8 mouse cellular contexts compared by ENCODE assay signal in genomic region chr5:110362813-110363178, GRCm38 (mm10). TPM values are rescaled to one million over a fixed set of nuclear protein-coding genes. Genes with fewer than 3 reads are reported as not detected.
A peak's percentile ranks its signal among the peaks of the same experiment; 100 is the strongest.
DNase-seq lines count a peak whose midpoint lies in the region; ATAC-seq and TF ChIP-seq lines count a peak whose summit lies in the region.
"Had no signal": no experiment of that assay in that cellular context is flagged by ENCODE, and none has a peak within 500 bp of the region (broad histone marks: within the 10 kb centered on the region; RNA-seq: fewer than 3 reads in every experiment).

No protein-coding gene starts in this region.

- ATAC-seq in lung, embryonic 14.5 days (ENCODE audit: insufficient read depth): no peak; the same call in 1 of the 2 replicates
- ATAC-seq in forebrain, embryonic 11.5 days (replicated peaks; ENCODE audit: low FRiP score): no peak; the same call in 1 of the 2 replicates

- no peak overlapping the region for H3K27ac ChIP-seq in lung, embryonic 14.5 days (ENCODE audit: low read depth)
- H3K27ac ChIP-seq in forebrain, embryonic 11.5 days (ENCODE audit: low read depth, low read length): no peak overlapping the region
- H3K27ac ChIP-seq in limb, embryonic 10.5 days: peak overlapping the region; percentile 70
- H3K27ac ChIP-seq in olfactory bulb, adult 2 months (ENCODE audit: insufficient read depth, low read depth, low read length): no peak overlapping the region

- no peaks in the 10 kb centered on the region for H3K9me3 ChIP-seq in lung, embryonic 14.5 days (ENCODE audit: low read depth, low read length)
- no peaks in the 10 kb centered on the region for H3K9me3 ChIP-seq in forebrain, embryonic 11.5 days (ENCODE audit: control insufficient read depth, low read length)
- H3K9me3 ChIP-seq in limb, embryonic 10.5 days (replicated peaks): no peaks in the 10 kb centered on the region

- TF ChIP-seq POLR2A in olfactory bulb, adult 2 months (IDR thresholded peaks at IDR 0.05; ENCODE audit: insufficient read depth, low read depth, low read length): no peak

- H3K36me3 ChIP-seq in lung, embryonic 14.5 days (ENCODE audit: insufficient read depth): peaks cover 14% of the 10 kb centered on the region
- H3K36me3 ChIP-seq in forebrain, embryonic 11.5 days (ENCODE audit: control insufficient read depth, insufficient read depth, low read length): no peaks in the 10 kb centered on the region; the same call in none of the 2 replicates
- peaks cover 28% of the 10 kb centered on the region for H3K36me3 ChIP-seq in limb, embryonic 10.5 days

- H3K4me2 ChIP-seq in lung, embryonic 14.5 days: peak overlapping the region; percentile 91
- peak overlapping the region; percentile 91 for H3K4me2 ChIP-seq in forebrain, embryonic 11.5 days (ENCODE audit: low read depth, low read length, severe bottlenecking)

- peak overlapping the region; percentile 51 for H3K4me3 ChIP-seq in lung, embryonic 14.5 days (ENCODE audit: low read depth, low read length)
- H3K4me3 ChIP-seq in forebrain, embryonic 11.5 days (ENCODE audit: low read depth, low read length): peak overlapping the region; percentile 36
- H3K4me3 ChIP-seq in limb, embryonic 10.5 days: peak overlapping the region; percentile 60
- H3K4me3 ChIP-seq in olfactory bulb, adult 2 months (ENCODE audit: insufficient read depth, low read depth, low read length): peak overlapping the region; percentile 47

- no peak for TF ChIP-seq CTCF in lung, embryonic 14.5 days (IDR thresholded peaks at IDR 0.05; ENCODE audit: low read depth)
- TF ChIP-seq CTCF in olfactory bulb, adult 2 months (IDR thresholded peaks at IDR 0.05; ENCODE audit: insufficient read depth, low read depth, low read length): no peak; the same call in 1 of the 2 replicates

- peak overlapping the region; percentile 55 for H3K9ac ChIP-seq in lung, embryonic 14.5 days
- peak overlapping the region; percentile 55 for H3K9ac ChIP-seq in forebrain, embryonic 11.5 days (ENCODE audit: low read length)

- under 1% methylated on average over 28 of the region's 28 CpGs for WGBS in lung, embryonic 14.5 days
- 2% methylated on average over 28 of the region's 28 CpGs for WGBS in forebrain, embryonic 11.5 days
- WGBS in limb, embryonic 10.5 days: 1% methylated on average over 28 of the region's 28 CpGs
- 10% methylated on average over 28 of the region's 28 CpGs for WGBS in olfactory bulb, adult 2 months

- H3K4me1 ChIP-seq in lung, embryonic 14.5 days (ENCODE audit: insufficient read depth): no peaks in the 10 kb centered on the region
- H3K4me1 ChIP-seq in forebrain, embryonic 11.5 days (replicated peaks; ENCODE audit: control insufficient read depth, insufficient read depth, low read length): peaks cover 12% of the 10 kb centered on the region; the same call in 1 of the 2 replicates
- H3K4me1 ChIP-seq in limb, embryonic 10.5 days: peaks cover 24% of the 10 kb centered on the region
- peaks cover 4% of the 10 kb centered on the region; the same call in 1 of the 2 replicates for H3K4me1 ChIP-seq in olfactory bulb, adult 2 months (ENCODE audit: control insufficient read depth, insufficient read depth, low read length)

- DNase-seq in lung, embryonic 14.5 days: no peak
- DNase-seq in lung, adult 18-20 months: no peak
- DNase-seq in forebrain, embryonic 11.5 days (ENCODE audit: low spot score): no peak
- DNase-seq in limb, embryonic 10.5 days (ENCODE audit: low spot score): no peak
- DNase-seq in adrenal gland, adult 18-20 months (ENCODE audit: low spot score in 2 of 2): no peak
- DNase-seq in adrenal gland, adult (ENCODE audit: inconsistent age in 2 of 2, low spot score in 1 of 2): no peak

- no peaks in the 10 kb centered on the region for H3K27me3 ChIP-seq in lung, embryonic 14.5 days (ENCODE audit: insufficient read depth, low read length)
- peaks cover 5% of the 10 kb centered on the region for H3K27me3 ChIP-seq in forebrain, embryonic 11.5 days (ENCODE audit: control insufficient read depth, insufficient read depth, low read length)
- peaks cover 21% of the 10 kb centered on the region for H3K27me3 ChIP-seq in limb, embryonic 10.5 days (ENCODE audit: low read depth, poor library complexity, severe bottlenecking)

RNA-seq across cellular contexts. Expression of gene Lrcol1, which starts 18.3 kb away (rescaled TPM):
- polyA plus RNA-seq in lung, embryonic 14.5 days (2014; fragmentation: Nextera tagmentation; extraction: Ambion mirVana): 2.4 and 2.6 TPM in 2 replicates
- polyA plus RNA-seq in forebrain, embryonic 11.5 days (2014; fragmentation: Nextera tagmentation; extraction: Ambion mirVana): not detected in 2 replicates
- polyA plus RNA-seq in limb, embryonic 10.5 days (2016; fragmentation: Nextera tagmentation; extraction: Ambion mirVana): not detected in 2 replicates
- polyA plus RNA-seq in olfactory bulb, adult 2 months (2012; ENCODE audit: insufficient read depth, insufficient read length, low replicate concordance, missing spikeins): not detected in 2 replicates
- not detected for total RNA-seq in adrenal gland, adult 18-20 months (2021)
- polyA plus RNA-seq: large intestine, adult 2 months had no signal

RNA-seq across cellular contexts. Expression of gene P2rx2, which starts 19.8 kb away (rescaled TPM):
- 14.1 and 15.4 TPM in 2 replicates for polyA plus RNA-seq in lung, embryonic 14.5 days (2014; fragmentation: Nextera tagmentation; extraction: Ambion mirVana)
- polyA plus RNA-seq in forebrain, embryonic 11.5 days (2014; fragmentation: Nextera tagmentation; extraction: Ambion mirVana): 1.0 and 1.3 TPM in 2 replicates
- polyA plus RNA-seq in limb, embryonic 10.5 days (2016; fragmentation: Nextera tagmentation; extraction: Ambion mirVana): 0.39 and 0.66 TPM in 2 replicates
- not detected in 2 replicates for polyA plus RNA-seq in olfactory bulb, adult 2 months (2012; ENCODE audit: insufficient read depth, insufficient read length, low replicate concordance, missing spikeins)
- under 1 TPM; 0.54 to 0.80 TPM for total RNA-seq in adrenal gland, adult 18-20 months (2021)
